In the genomic region with DNA sequence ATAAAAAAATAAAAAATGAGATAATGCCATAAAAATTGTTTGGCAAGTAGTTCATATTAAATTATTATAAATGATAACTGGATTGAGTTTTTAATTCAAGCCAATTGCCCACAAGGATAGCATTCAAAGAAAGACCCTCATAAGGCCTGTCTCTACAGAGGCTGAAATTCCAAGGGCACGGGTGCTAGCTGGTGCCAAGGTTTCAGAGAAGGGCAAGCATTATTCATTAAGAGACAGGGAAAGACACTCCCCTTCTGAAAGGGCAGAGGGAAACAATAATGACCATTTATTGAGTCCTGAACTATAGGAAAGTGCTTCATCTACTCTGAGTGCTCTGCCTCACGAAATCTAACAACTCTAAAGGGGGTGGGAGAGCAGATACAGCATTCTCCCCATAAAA, we compare ENCODE assay signal across 23 mouse cellular contexts.
DNase-seq lines count a peak whose midpoint lies in the region; ATAC-seq and TF ChIP-seq lines count a peak whose summit lies in the region.
"Had no signal": no experiment of that assay in that cellular context is flagged by ENCODE, and none has a peak within 500 bp of the region (broad histone marks: within the 10 kb centered on the region; RNA-seq: fewer than 3 reads in every experiment).

No protein-coding gene starts in this region.

- no peak for ATAC-seq in forebrain, embryonic 15.5 days (replicated peaks)
- ATAC-seq: forebrain, embryonic 14.5 days; forebrain, postnatal 0 days had no signal

- TF ChIP-seq POLR2A in heart, adult 2 months (IDR thresholded peaks at IDR 0.05; ENCODE audit: insufficient read depth, low read depth, low read length): no peak

- 67% methylated on average over 2 of the region's 2 CpGs for WGBS in heart, adult 2 months
- WGBS in forebrain, embryonic 15.5 days: 25% methylated on average over 2 of the region's 2 CpGs

- no peaks in the 10 kb centered on the region for H3K36me3 ChIP-seq in heart, adult 2 months (ENCODE audit: control insufficient read depth, insufficient read depth, low read length)
- H3K36me3 ChIP-seq in forebrain, embryonic 15.5 days: no peaks in the 10 kb centered on the region
- H3K36me3 ChIP-seq: embryonic facial prominence, embryonic 13.5 days; embryonic facial prominence, embryonic 15.5 days; forebrain, embryonic 10.5 days; forebrain, embryonic 12.5 days had no signal

- peak; percentile 71 for DNase-seq in adrenal gland, adult 2 months
- DNase-seq in adrenal gland, adult 18-20 months (ENCODE audit: low spot score in 2 of 2): no peak
- peak; percentile 46 to 65 for DNase-seq in adrenal gland, postnatal 36 days
- DNase-seq in adrenal gland, postnatal 14 days: no peak
- no peak for DNase-seq in heart, adult 2 months
- DNase-seq in heart, postnatal 14 days: no peak
- peak; percentile 10 for DNase-seq in forelimb bud, embryonic 11.5 days (ENCODE audit: low read depth, low spot score)
- DNase-seq: adrenal gland, postnatal 25 days; cerebellum, adult 11 months; cerebellum, adult 18-20 months; cerebellum, adult 8-10 months; cerebellum, adult 9-11 months; cerebellum, postnatal 14 days; cerebellum, postnatal 36 days; embryo, embryonic 11 days; forebrain, postnatal 0 days had no signal

- intact Hi-C loops in heart, adult 2 months (cut with DNase I): no loop called here
- intact Hi-C loops in heart, postnatal 14 days (cut with DNase I): no loop called here

- no peak overlapping the region for H3K4me3 ChIP-seq in heart, adult 2 months
- no peak overlapping the region for H3K4me3 ChIP-seq in forebrain, embryonic 15.5 days
- H3K4me3 ChIP-seq: embryonic facial prominence, embryonic 13.5 days; embryonic facial prominence, embryonic 15.5 days; erythroblast, embryonic 14.5 days; forebrain, embryonic 10.5 days; forebrain, embryonic 12.5 days had no signal

- H3K9me3 ChIP-seq in forebrain, embryonic 15.5 days: no peaks in the 10 kb centered on the region; the same call in 1 of the 2 replicates
- H3K9me3 ChIP-seq: embryonic facial prominence, embryonic 13.5 days; embryonic facial prominence, embryonic 15.5 days; forebrain, embryonic 12.5 days had no signal

- H3K4me2 ChIP-seq in forebrain, embryonic 15.5 days (replicated peaks): no peak overlapping the region
- H3K4me2 ChIP-seq: embryonic facial prominence, embryonic 13.5 days; embryonic facial prominence, embryonic 15.5 days; forebrain, embryonic 12.5 days had no signal

- no peak overlapping the region for H3K9ac ChIP-seq in heart, adult 2 months (ENCODE audit: low read depth, low read length)
- no peak overlapping the region for H3K9ac ChIP-seq in forebrain, embryonic 15.5 days (replicated peaks)
- H3K9ac ChIP-seq: embryonic facial prominence, embryonic 13.5 days; embryonic facial prominence, embryonic 15.5 days; forebrain, embryonic 12.5 days; forebrain, postnatal 0 days had no signal

- H3K4me1 ChIP-seq in heart, adult 2 months (ENCODE audit: control insufficient read depth, insufficient read depth, low read length): peaks cover 5% of the 10 kb centered on the region
- no peaks in the 10 kb centered on the region for H3K4me1 ChIP-seq in forebrain, embryonic 15.5 days
- H3K4me1 ChIP-seq: embryonic facial prominence, embryonic 13.5 days; embryonic facial prominence, embryonic 15.5 days; forebrain, embryonic 12.5 days had no signal

- H3K79me2 ChIP-seq in heart, adult 2 months (replicated peaks; ENCODE audit: control insufficient read depth, insufficient read depth, low read length): no peaks in the 10 kb centered on the region

- no peak for TF ChIP-seq CTCF in heart, adult 2 months (IDR thresholded peaks at IDR 0.05)

- peak overlapping the region; percentile 10; the same call in 1 of the 2 replicates for H3K27ac ChIP-seq in heart, adult 2 months
- H3K27ac ChIP-seq in forebrain, embryonic 15.5 days (replicated peaks): no peak overlapping the region
- H3K27ac ChIP-seq: embryonic facial prominence, embryonic 13.5 days; embryonic facial prominence, embryonic 15.5 days; forebrain, embryonic 10.5 days; forebrain, embryonic 12.5 days had no signal

- no peaks in the 10 kb centered on the region for H3K27me3 ChIP-seq in heart, adult 2 months (ENCODE audit: control insufficient read depth, insufficient read depth, low read length)
- no peaks in the 10 kb centered on the region for H3K27me3 ChIP-seq in forebrain, embryonic 15.5 days
- H3K27me3 ChIP-seq: embryonic facial prominence, embryonic 13.5 days; embryonic facial prominence, embryonic 15.5 days; forebrain, embryonic 12.5 days had no signal

- TF ChIP-seq EP300 in heart, adult 2 months (IDR thresholded peaks at IDR 0.05; ENCODE audit: insufficient read depth, low read depth, low read length): no peak

Comparison
In these comparisons a context has a peak if more than half of its experiments do, and no peak if none do; other contexts are left out.
1. DNase-seq: peak in adrenal gland, adult 2 months (single experiment), adrenal gland, postnatal 36 days (2 of 2) and forelimb bud, embryonic 11.5 days (single experiment); none in adrenal gland, adult 18-20 months (0 of 2), adrenal gland, postnatal 14 days (single experiment), heart, adult 2 months (0 of 2) and heart, postnatal 14 days (0 of 2).